Mouse (Mus musculus): ENCODE data around the gene Map3k21.

The Map3k21 gene

GRCm38 (mm10) chr8:125971336-125971735 is 61.1 kb downstream of the Map3k21 start:
- in situ Hi-C loops (cut with MboI) = no loop called here

DNA sequence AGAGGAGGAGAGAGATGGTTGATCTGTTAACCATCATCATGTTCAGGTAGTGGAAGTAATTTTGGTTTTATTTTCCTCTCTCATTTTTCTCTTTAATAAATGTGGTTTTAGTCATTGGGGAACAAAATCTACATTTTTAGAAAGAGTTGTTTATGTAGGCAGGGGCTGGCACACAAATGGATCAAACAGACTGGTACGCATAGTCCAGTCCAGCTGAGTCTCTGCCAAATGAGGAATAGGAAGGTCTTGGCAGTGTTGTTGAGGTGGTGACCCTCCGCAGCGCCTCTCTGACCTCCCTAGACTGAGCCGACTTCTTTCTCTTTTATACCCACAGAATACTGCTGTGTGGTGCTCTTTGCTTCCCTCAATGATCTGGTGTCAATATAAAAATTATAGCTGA is 65.7 kb downstream of the Map3k21 start:
- in situ Hi-C loops (cut with MboI) = no loop called here

DNA sequence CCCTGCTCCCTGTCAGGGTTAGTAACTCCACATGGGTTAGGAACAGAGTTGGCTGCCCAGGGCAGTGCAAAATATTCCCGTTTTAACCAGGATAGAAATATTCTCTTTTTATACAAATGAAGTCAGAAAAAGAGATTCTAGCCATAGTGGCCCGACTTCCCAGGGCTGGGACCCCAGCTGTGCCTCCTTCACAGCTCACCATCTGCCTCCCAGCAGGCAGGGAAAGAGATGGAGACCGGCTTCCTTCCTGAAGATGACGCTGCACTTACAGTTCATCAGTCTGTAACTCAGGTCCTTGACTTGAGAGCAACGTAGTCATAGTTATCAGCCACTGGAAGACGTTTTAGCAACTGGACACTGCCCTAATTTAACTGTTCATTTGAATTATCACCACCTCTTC is 70.6 kb downstream of the Map3k21 start:
- in situ Hi-C loops (cut with MboI) = no loop called here

GRCm38 (mm10) chr8:125983515-125983914 is 73.3 kb downstream of the Map3k21 start:
- in situ Hi-C loops (cut with MboI) = no loop called here

DNA sequence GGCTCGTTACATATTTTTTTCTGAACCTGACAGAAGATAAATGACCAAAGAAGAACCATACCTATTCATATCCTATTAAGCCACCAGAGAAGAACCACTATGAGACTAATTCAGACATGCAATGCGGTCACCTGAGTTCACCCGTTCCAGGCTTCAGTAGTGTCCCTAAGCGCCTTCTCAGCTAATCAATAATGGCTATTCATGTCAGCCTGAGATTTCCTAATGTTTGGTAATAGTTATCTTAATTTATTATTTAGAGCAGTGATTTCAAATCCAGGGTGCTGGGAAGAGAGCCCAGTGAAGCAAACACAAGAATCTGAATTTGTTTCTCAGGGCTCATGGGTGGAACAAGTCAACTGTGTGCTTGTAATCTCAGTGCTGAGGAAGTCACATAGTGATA is 73.9 kb downstream of the Map3k21 start:
- in situ Hi-C loops (cut with MboI) = no loop called here

- in situ Hi-C loops (cut with MboI) = no loop called here
Measured at GRCm38 (mm10) chr8:125985364-125985763, 75.1 kb downstream of the Map3k21 start.

DNA sequence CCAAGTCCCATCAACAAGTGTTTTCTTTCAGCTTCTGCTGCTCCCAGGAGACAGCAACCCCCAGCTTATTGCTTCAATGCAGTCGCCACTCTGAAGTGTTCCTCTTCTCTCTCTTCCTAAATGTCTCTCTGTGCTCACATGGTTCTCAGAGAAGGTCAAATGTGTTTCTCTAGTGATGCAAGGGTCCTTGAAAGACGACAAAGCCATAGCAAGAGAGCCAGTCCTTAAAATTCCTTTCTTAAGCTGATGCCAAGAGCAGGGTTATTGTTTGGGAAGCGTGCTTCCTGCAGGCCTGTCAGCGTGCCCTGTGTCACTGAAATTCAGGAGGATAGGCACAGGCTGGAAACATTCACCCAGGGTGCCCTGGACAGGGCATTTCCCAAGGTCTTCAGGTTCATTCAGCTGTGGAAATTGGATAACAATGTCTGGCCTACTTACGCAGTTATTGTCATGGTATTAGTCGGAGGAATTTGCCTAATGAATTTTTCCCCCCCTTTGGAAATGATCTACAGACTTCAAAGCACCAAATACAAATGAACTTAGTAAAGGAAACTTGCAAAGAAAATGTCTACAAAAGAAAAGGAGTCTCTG is 76.8 kb downstream of the Map3k21 start:
- in situ Hi-C loops (cut with MboI) = no loop called here

DNA sequence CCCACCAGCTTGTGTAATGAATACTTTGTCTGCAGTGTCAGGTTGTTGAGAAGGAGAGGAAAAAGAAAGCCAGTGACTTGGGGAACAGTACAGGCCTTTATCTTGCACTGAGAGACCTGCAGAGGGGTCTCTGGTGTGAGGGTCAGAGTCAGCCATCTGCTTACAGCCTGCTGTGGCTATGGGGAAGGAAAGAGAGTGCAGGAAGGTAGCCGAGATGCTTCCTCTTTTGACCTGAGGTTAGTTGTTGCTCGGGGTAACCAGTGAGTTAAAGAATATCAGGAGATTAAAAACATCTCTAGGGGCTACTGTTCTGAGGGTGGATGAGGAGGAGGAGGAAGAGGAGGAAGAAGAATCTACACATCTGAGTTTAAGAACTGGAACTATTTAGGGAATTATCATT is 77.7 kb downstream of the Map3k21 start:
- in situ Hi-C loops (cut with MboI) = no loop called here

- in situ Hi-C loops (cut with MboI) = no loop called here
Measured at GRCm38 (mm10) chr8:125993636-125994035, 83.4 kb downstream of the Map3k21 start.

- in situ Hi-C loops (cut with MboI) = no loop called here
Measured at GRCm38 (mm10) chr8:125995101-125995986, 85.1 kb downstream of the Map3k21 start, which contains the start of gene Kcnk1. Gene Kcnk1, plus strand, starts transcription at chr8:125995170.

DNA sequence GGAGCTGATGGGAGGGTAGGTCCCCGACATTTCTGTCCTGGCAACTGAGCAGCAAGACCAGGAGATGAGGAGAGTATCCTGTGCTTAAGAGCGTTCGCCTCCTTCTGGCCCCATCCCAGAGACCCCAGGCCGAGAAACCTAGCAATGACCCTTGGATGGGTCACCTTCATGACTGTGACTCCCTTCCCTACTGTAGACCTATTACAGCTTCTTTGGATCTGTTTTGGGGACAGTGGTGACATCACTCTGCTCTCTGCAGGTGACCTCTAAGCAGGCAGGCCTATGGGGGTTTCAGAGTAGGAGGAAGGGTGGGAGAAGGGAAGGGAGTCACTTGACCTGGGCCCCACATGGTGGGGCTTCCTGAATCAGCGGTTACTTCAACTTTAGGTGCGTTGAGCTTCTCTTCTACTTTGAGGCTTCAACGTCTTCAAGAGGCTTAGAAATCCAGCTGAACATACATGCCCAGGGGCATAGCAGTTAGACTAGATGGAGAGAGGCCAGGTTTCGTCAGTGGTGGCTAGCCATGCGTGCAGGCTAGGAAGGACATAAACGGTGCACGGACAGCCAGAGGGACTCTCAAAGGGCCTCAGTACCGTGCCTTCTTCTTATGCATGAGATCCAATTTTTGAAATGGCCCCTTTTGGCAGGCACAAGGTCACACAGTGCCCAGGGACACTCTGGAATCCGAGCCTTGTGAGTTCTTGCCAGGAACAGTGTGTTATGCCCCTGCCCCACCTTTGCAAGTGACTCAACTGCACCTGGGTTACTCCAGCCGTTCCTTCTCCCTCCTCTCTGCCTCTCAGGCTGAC is 86.0 kb downstream of the Map3k21 start:
- in situ Hi-C loops (cut with MboI) = no loop called here

- in situ Hi-C loops (cut with MboI) = no loop called here
Measured at GRCm38 (mm10) chr8:125996980-125997379, 86.7 kb downstream of the Map3k21 start.

Measured in mature B cell (primary cell).